Mouse (Mus musculus): ENCODE measurements around the gene Cdadc1. TPM values are rescaled to one million over a fixed set of nuclear protein-coding genes. Genes with fewer than 3 reads are reported as not detected.
"Not testable (repeated sequence)": the region's sequence is repeated elsewhere in the genome, so short reads cannot be mapped to it uniquely, and the experiment has no call there.

The Cdadc1 gene
- polyA plus RNA-seq, 1 experiment from 2014 or later: 28.9 TPM

GRCm38 (mm10) chr14:59629308-59629707 is 31.5 kb upstream of the Cdadc1 start:
- peaks cover 49% of the 10 kb centered on the region for H3K27me3 ChIP-seq (replicated peaks; ENCODE audit: low read depth, poor library complexity, severe bottlenecking)
- 91% methylated on average over 15 of the region's 15 CpGs for WGBS

GRCm38 (mm10) chr14:59627823-59628222 is 30.1 kb upstream of the Cdadc1 start:
- H3K4me3 ChIP-seq: peak overlapping the region; percentile 82
- H3K27ac ChIP-seq (replicated peaks): 0 out of 2 replicates have a peak overlapping the region, but pooled peaks have one; percentile 92
- H3K27me3 ChIP-seq (replicated peaks; ENCODE audit: low read depth, poor library complexity, severe bottlenecking): peaks cover 57% of the 10 kb centered on the region
- peak; percentile 60 for DNase-seq (ENCODE audit: low spot score)
- peaks cover 34% of the 10 kb centered on the region for H3K36me3 ChIP-seq (replicated peaks)
- H3K4me1 ChIP-seq: peaks cover 50% of the 10 kb centered on the region
- 27% methylated on average over 7 of the region's 7 CpGs for WGBS
- H3K9me3 ChIP-seq: no peaks in the 10 kb centered on the region

More at GRCm38 (mm10) chr14:59629308-59629707, 31.5 kb upstream of the Cdadc1 start:
- peaks cover 46% of the 10 kb centered on the region for H3K4me1 ChIP-seq
- H3K36me3 ChIP-seq (replicated peaks): peaks cover 37% of the 10 kb centered on the region
- H3K4me3 ChIP-seq: peak overlapping the region; percentile 8; the same call in 1 of the 2 replicates
- DNase-seq (ENCODE audit: low spot score): no peak
- H3K27ac ChIP-seq (replicated peaks): no peak overlapping the region
- no peaks in the 10 kb centered on the region for H3K9me3 ChIP-seq

GRCm38 (mm10) chr14:59627142-59627680 is 29.5 kb upstream of the Cdadc1 start:
- peak overlapping the region; percentile 92 for H3K27ac ChIP-seq (replicated peaks)
- peaks cover 50% of the 10 kb centered on the region for H3K4me1 ChIP-seq
- no peaks in the 10 kb centered on the region for H3K9me3 ChIP-seq
- H3K36me3 ChIP-seq (replicated peaks): peaks cover 28% of the 10 kb centered on the region
- 11% methylated on average over 9 of the region's 9 CpGs for WGBS
- DNase-seq (ENCODE audit: low spot score): no peak
- H3K4me3 ChIP-seq: peak overlapping the region; percentile 82
- H3K27me3 ChIP-seq (replicated peaks; ENCODE audit: low read depth, poor library complexity, severe bottlenecking): peaks cover 62% of the 10 kb centered on the region

- no peak for DNase-seq (ENCODE audit: low spot score)
- peak overlapping the region; percentile 92 for H3K27ac ChIP-seq (replicated peaks)
- H3K4me1 ChIP-seq: peaks cover 50% of the 10 kb centered on the region
- no peaks in the 10 kb centered on the region for H3K9me3 ChIP-seq
- 8% methylated on average over 8 of the region's 8 CpGs for WGBS
- peaks cover 24% of the 10 kb centered on the region for H3K36me3 ChIP-seq (replicated peaks)
- H3K27me3 ChIP-seq (replicated peaks; ENCODE audit: low read depth, poor library complexity, severe bottlenecking): peaks cover 67% of the 10 kb centered on the region
- peak overlapping the region; percentile 82 for H3K4me3 ChIP-seq
Measured at GRCm38 (mm10) chr14:59626711-59627110, 29.0 kb upstream of the Cdadc1 start.

GRCm38 (mm10) chr14:59625806-59626364 is 28.1 kb upstream of the Cdadc1 start:
- H3K4me1 ChIP-seq: peaks cover 50% of the 10 kb centered on the region
- peaks cover 17% of the 10 kb centered on the region for H3K36me3 ChIP-seq (replicated peaks)
- peaks cover 70% of the 10 kb centered on the region for H3K27me3 ChIP-seq (replicated peaks; ENCODE audit: low read depth, poor library complexity, severe bottlenecking)
- H3K27ac ChIP-seq (replicated peaks): peak overlapping the region; percentile 92
- no peaks in the 10 kb centered on the region for H3K9me3 ChIP-seq
- H3K4me3 ChIP-seq: peak overlapping the region; percentile 82
- DNase-seq (ENCODE audit: low spot score): peak; percentile 78
- under 1% methylated on average over 51 of the region's 51 CpGs for WGBS

GRCm38 (mm10) chr14:59625158-59625805 is 27.5 kb upstream of the Cdadc1 start, which contains the start of gene Shisa2:
Gene Shisa2, plus strand, starts transcription at chr14:59625308.
- H3K27me3 ChIP-seq (replicated peaks; ENCODE audit: low read depth, poor library complexity, severe bottlenecking): peaks cover 71% of the 10 kb centered on the region

GRCm38 (mm10) chr14:59624326-59624885 is 26.6 kb upstream of the Cdadc1 start:
- H3K9me3 ChIP-seq: no peaks in the 10 kb centered on the region
- peaks cover 68% of the 10 kb centered on the region for H3K27me3 ChIP-seq (replicated peaks; ENCODE audit: low read depth, poor library complexity, severe bottlenecking)
- peaks cover 44% of the 10 kb centered on the region for H3K4me1 ChIP-seq
- peak overlapping the region; percentile 82; the same call in 1 of the 2 replicates for H3K4me3 ChIP-seq
- no peak for DNase-seq (ENCODE audit: low spot score)
- WGBS: 18% methylated on average over 9 of the region's 9 CpGs
- no peak overlapping the region; the same call in 1 of the 2 replicates for H3K27ac ChIP-seq (replicated peaks)
- peaks cover 2% of the 10 kb centered on the region for H3K36me3 ChIP-seq (replicated peaks)

More at GRCm38 (mm10) chr14:59625158-59625805, 27.5 kb upstream of the Cdadc1 start, which contains the start of gene Shisa2:
- Histone ChIP-seq H3K36me3 (replicated peaks) (peaks cover 11% of the 10 kb centered on the region), H3K4me3 (peak within 1 kb of the TSS; percentile 82), H3K27ac (replicated peaks) (peak within 1 kb of the TSS; percentile 92), H3K4me1 (peaks cover 50% of the 10 kb centered on the region), H3K9me3 (no peaks in the 10 kb centered on the region)
- peak; percentile 92 for DNase-seq (ENCODE audit: low spot score)
- WGBS: under 1% methylated on average over 65 of the region's 65 CpGs

GRCm38 (mm10) chr14:59616802-59617201 is 19.0 kb upstream of the Cdadc1 start:
- DNase-seq (ENCODE audit: low spot score): no peak
- WGBS: 56% methylated on average over 7 of the region's 7 CpGs
- Histone ChIP-seq H3K4me1 (peaks cover 5% of the 10 kb centered on the region), H3K4me3 (no peak overlapping the region), H3K9me3 (no peaks in the 10 kb centered on the region), H3K27me3 (replicated peaks; ENCODE audit: low read depth, poor library complexity, severe bottlenecking) (peaks cover 20% of the 10 kb centered on the region), H3K36me3 (replicated peaks) (no peaks in the 10 kb centered on the region), H3K27ac (replicated peaks) (no peak overlapping the region)

GRCm38 (mm10) chr14:59614149-59614548 is 16.4 kb upstream of the Cdadc1 start:
- not testable (repeated sequence) for H3K4me3 ChIP-seq; H3K36me3 ChIP-seq (replicated peaks); DNase-seq (ENCODE audit: low spot score); H3K9me3 ChIP-seq; H3K27ac ChIP-seq (replicated peaks); H3K4me1 ChIP-seq
- peaks cover 10% of the 10 kb centered on the region for H3K27me3 ChIP-seq (replicated peaks; ENCODE audit: low read depth, poor library complexity, severe bottlenecking)
- 76% methylated on average over 3 of the region's 3 CpGs for WGBS

GRCm38 (mm10) chr14:59612920-59613625 is 15.3 kb upstream of the Cdadc1 start:
- 54% methylated on average over 14 of the region's 14 CpGs for WGBS
- H3K27me3 ChIP-seq (replicated peaks; ENCODE audit: low read depth, poor library complexity, severe bottlenecking): peaks cover 7% of the 10 kb centered on the region
- H3K4me1 ChIP-seq: peaks cover 6% of the 10 kb centered on the region
- H3K4me3 ChIP-seq: no peak overlapping the region
- DNase-seq (ENCODE audit: low spot score): peak; percentile 69
- H3K27ac ChIP-seq (replicated peaks): no peak overlapping the region
- H3K36me3 ChIP-seq (replicated peaks): no peaks in the 10 kb centered on the region
- no peaks in the 10 kb centered on the region for H3K9me3 ChIP-seq

- no peak for DNase-seq (ENCODE audit: low spot score)
- WGBS: 32% methylated on average over 3 of the region's 3 CpGs
- Histone ChIP-seq H3K27me3 (replicated peaks; ENCODE audit: low read depth, poor library complexity, severe bottlenecking) (no peaks in the 10 kb centered on the region; the same call in 1 of the 2 replicates), H3K9me3 (no peaks in the 10 kb centered on the region), H3K4me3 (no peak overlapping the region), H3K36me3 (replicated peaks) (no peaks in the 10 kb centered on the region), H3K4me1 (peaks cover 17% of the 10 kb centered on the region), H3K27ac (replicated peaks) (no peak overlapping the region; the same call in 1 of the 2 replicates)
Measured at GRCm38 (mm10) chr14:59607021-59607420, 9.3 kb upstream of the Cdadc1 start.
